Mouse (Mus musculus): Measurements from ENCODE around the gene Tbc1d10b. TPM values are rescaled to one million over a fixed set of nuclear protein-coding genes. Genes with fewer than 3 reads are reported as not detected.

Tbc1d10b gene
- total RNA-seq, 2 experiments from 2014 or later = 102 to 120 TPM

DNA sequence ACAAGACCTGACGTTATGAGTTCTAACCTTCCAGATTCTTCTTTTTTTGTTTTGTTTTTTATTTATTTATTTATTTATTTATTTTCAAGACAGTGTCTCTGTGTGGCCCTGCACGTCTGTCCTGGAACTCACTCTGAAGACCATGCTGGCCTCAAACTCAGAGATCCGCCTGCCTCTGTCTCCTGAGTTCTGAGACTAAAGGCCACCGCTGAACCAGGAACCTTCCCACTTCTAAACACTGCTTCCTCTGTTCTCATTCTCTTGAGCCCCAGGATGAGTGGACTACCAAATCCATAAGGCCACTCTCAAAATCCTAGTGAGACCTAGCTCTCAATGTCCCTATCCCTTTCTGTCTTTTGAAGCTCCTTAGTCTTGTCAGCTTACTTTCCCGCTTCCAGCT, 1.6 kb upstream of the Tbc1d10b start:
- peak overlapping the region; percentile 92 for H3K27ac ChIP-seq
- no peak overlapping the region; the same call in 1 of the 2 replicates for H3K4me3 ChIP-seq
- no peak for TF ChIP-seq CTCF (conservative IDR thresholded peaks at IDR 0.05)
- DNase-seq (ENCODE audit: low spot score in 2 of 2) = no peak

DNA sequence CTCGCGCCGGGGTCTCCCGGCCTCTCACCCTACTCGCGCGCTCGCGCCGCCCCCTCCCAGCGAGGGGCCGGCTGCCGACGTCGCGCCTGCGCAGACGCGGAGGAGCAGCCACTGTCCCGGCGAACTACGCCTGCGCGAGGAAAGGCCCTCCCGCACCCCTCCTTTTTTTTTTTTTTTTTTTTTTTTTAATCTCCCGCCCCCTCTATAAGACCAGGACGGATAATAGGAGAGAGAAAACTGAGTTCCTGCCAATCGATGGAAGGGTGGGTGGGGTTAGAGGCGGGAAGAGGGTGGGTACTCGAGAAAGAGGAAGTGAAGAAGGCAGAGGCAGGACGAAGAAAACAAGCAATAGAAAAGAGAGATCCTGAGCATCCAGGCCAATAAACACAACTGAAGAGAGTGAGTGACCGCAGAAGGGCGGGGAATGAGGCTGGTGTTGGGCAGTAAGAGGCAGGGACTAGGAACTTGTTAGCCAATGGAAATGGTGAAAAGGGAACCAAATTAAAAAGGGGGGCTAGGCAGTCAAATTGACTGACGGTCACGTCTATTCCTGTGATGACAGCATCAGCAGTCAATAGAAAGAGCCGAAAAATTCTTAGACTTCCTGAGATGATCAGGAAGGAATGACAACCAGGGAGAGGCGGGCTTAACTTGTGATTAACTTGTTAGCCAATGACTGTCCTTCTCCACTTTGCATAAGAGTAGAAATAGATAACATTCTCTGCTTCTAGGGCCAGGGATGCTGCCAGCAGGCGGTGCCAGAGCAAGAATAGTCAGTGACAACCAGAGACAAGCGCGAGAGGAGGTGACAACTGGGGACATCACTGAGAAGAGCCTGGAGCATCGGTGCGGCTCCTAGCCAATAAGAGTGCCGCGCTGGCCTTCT, 528 bp upstream of the Tbc1d10b start, which contains the start of gene Mylpf:
Gene Mylpf, plus strand, starts transcription at position 338 of the 886 bp plus-strand sequence.
- Histone ChIP-seq H3K4me3 (peak within 1 kb of the TSS; percentile 89), H3K27ac (peak within 1 kb of the TSS; percentile 92)
- DNase-seq (ENCODE audit: low spot score in 2 of 2) = peak; percentile 92 to 98
- peak; percentile 75 for TF ChIP-seq CTCF (conservative IDR thresholded peaks at IDR 0.05)

DNA sequence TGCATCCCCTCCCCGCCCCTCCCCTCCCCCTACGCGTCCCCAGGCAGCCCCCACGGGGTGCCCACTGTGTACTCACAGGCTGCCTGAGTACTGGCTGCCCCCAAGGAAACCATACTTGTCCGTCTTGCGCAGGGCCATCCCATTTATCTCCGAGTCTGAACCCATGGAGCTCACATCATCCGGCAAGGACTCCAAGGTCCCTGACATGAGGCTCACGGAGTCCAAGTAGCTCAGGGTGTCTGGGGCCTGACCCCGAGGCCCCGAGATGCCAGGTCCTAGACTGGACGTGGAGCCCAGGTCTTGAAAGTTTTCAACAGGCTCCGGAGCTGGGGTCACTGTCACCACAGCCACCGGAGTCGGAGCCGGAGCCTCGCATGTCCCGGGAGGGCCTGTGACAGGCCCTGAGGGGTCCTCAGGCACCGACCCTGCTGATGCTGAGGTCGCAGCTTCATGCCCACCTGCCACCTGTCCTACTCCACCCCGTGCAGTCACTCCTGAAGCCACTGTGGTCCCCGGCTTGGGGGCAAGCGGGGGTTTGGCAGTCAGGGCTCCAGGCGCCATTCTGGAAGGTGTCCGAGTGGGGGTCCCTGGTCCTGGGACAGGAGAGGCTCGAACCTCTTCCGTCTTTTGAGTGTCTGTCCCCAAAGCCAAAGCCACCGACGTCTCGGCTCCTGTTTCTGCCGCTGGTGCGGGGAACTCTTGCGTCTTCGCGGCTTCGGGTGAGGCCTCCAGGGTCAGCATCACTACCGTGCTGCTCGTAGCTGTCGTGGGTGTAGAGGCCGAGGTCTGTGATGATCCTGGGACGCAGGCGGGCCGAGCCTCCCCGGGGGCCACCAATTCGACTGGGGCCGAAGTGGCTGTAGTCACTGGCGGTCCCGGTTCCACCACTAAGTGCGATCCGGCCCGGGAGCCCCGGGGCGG, 634 bp downstream of the Tbc1d10b start:
- DNase-seq (ENCODE audit: low spot score in 2 of 2) = no peak
- Histone ChIP-seq H3K4me3 (peak overlapping the region; percentile 89), H3K27ac (peak overlapping the region; percentile 92)
- TF ChIP-seq CTCF (conservative IDR thresholded peaks at IDR 0.05) = no peak

DNA sequence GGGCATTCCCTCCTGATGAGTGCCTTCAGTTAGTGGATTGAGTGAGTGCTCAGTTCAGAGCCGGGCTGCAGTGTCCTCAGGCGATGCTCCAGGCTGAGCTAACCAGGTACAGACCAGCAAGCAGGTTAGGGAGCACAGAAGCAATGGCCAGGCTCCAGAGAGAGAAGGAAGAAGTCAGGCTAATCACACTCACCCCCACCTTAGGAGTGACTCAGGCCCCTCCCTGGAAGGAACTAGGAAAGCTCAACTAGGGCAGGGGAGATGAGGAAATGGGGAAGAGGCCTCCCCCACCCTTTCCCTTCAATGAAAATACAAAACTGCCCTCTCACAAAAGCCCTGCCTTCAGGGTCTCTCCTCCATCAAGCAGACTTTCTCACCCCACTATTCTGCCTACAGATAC, 1.7 kb downstream of the Tbc1d10b start:
- TF ChIP-seq CTCF (conservative IDR thresholded peaks at IDR 0.05) = no peak
- no peak for DNase-seq (ENCODE audit: low spot score in 2 of 2)
- Histone ChIP-seq H3K27ac (peak overlapping the region; percentile 92), H3K4me3 (peak overlapping the region; percentile 89)

DNA sequence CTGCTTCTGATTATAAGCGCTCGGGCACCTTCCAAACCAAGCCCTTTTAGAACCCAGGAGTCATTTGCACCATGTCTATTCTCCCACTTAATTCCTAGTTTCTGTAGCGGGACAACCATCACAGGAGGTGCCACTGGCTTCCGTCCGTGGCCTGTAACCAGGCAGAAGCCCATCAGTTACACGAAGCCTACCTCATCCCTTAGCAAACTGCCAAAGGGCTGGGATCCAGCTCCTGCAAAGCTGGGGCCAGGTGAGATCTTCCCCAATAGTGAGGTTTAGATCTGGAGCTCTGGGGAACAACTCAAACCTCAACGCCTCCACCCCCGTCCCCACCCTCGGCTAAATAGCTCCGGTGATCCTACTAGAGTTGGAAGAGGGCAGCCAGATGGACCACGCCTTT, 11.8 kb downstream of the Tbc1d10b start:
- TF ChIP-seq CTCF (conservative IDR thresholded peaks at IDR 0.05) = no peak
- no peak for DNase-seq (ENCODE audit: low spot score in 2 of 2)
- Histone ChIP-seq H3K27ac (peak overlapping the region; percentile 70), H3K4me3 (peak overlapping the region; percentile 74)

DNA sequence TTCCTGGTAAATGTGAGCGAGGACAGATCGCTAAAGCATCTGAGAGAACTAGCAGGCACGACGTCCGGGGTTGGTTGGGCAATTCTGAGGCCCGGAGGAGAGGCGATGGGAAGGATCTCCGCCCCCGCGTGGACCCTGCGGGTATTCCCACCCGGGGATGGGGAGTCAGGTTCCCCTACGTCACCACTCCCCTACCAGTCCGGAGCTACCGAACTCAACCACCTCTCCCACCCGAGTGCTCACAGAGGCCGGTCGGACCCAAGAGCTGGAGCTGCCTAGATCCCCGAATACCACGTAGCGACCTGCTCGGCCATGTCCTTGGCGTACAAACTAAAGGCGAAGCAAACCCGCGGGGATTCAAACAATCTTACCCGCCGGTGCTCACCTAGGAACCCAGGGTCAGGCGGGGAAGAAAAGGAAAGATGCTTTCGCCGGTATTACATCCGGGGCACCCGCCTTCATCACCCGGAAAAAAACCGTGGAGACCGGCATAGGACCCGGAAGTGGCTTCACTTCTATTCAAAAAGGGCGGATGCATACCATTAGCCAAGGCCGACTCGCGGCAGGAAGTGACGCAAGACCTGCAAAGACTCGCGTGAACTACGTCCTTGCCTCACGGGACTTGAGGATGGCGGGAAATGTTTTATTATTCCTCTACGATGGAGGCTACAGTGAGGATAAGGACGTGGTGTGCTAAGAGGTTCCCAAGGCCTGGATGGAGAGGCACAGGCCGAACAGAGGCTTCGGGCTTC, 12.5 kb downstream of the Tbc1d10b start, which contains the start of gene Cd2bp2:
Gene Cd2bp2, minus strand, starts transcription at position 507 of the 752 bp plus-strand sequence.
- DNase-seq (ENCODE audit: low spot score in 2 of 2) = peak; percentile 97 to 98
- H3K4me3 ChIP-seq = peak within 1 kb of the TSS; percentile 74
- TF ChIP-seq CTCF (conservative IDR thresholded peaks at IDR 0.05) = peak; percentile 49
- H3K27ac ChIP-seq = peak within 1 kb of the TSS; percentile 91

DNA sequence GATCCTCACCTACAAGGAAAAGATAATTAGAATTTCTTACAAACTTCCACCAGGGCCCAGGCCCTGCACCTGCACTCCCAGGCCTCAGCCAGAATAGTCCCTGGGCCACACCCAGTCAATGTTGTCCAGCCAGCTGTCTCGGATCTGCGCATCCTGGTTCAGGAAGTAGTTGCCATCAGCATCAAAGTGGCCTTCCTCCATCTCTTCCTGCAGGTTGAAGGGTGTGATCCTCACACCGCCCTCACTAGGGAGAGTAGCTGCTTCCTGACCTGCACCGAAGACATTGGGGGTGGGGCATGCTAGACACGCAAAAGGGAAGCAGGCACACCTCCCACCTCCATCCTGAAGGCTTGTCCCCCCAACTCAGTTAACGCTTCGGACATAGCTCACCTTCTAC, 13.6 kb downstream of the Tbc1d10b start:
- no peak for DNase-seq (ENCODE audit: low spot score in 2 of 2)
- peak overlapping the region; percentile 74 for H3K4me3 ChIP-seq
- TF ChIP-seq CTCF (conservative IDR thresholded peaks at IDR 0.05) = no peak
- peak overlapping the region; percentile 91; the same call in 1 of the 2 replicates for H3K27ac ChIP-seq

DNA sequence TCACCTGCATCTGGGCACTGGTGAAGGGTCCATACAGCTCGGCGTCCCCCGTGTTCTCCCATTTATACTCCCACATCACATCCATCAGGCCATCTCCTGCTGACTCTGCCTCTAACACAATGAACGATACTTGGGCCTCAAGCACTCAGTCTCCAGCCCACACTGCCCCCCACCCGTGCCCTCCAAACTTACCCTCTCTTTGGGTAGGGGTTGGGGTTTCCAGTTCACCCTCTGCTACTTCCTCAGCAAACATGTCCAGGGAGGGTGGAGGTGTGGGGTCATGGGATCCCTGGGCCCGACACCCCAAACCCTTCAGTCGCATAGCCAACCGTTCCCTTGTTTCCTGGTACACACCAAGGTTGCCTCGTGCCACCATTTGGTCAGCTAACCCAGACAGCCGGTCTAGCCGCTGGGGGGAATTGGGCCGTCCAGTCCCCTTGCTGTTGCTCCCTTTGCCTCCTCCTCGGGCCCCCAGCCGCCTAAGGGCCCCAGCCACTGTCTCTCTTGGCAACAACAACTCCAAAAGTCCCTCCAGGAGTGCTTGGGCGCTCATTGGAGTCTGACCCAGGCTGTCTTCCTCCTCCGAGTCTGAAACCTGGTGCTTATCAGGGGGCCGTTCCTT, 14.1 kb downstream of the Tbc1d10b start:
- TF ChIP-seq CTCF (conservative IDR thresholded peaks at IDR 0.05) = no peak
- no peak overlapping the region for H3K27ac ChIP-seq
- no peak for DNase-seq (ENCODE audit: low spot score in 2 of 2)
- H3K4me3 ChIP-seq = peak overlapping the region; percentile 74; the same call in 1 of the 2 replicates

DNA sequence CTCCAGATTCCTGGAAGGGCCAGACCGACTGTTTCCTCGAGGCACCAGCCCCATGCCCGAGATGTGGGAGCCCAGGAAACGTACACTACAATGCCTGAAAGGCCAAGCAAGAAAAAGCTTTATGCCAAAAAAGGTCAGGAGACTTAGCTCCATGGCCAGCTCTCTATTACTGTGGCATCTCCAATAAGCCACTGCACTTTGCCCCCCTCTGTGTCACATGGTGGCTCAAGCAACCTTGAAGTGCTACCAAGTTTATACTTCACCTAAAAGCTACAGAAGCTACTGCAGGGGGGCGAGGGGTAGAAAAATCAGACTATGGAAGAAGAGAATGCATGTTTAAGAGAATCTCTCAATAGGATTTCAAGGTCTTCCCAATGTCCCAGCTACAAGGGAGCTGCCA, 15.3 kb downstream of the Tbc1d10b start:
- H3K27ac ChIP-seq = no peak overlapping the region
- no peak for TF ChIP-seq CTCF (conservative IDR thresholded peaks at IDR 0.05)
- H3K4me3 ChIP-seq = no peak overlapping the region
- no peak for DNase-seq (ENCODE audit: low spot score in 2 of 2)

DNA sequence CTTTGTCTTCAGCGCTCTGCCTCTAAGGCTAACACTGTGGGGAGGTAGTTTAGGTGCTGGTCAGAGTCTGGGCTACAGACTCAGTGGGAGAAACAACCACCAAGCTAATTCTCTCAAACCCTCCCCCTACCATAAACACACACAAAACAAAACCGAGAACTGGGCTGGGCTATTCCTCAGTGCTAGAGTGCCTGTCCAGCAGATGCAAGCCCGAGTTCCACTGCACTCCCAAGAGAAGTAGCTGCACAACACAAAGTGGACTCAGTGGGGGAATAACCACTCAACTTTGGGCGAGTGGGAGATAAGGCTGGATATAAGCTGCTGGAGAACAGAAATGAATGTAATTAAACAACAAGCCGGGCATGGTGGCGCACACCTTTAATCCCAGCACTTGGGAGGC, 17.6 kb downstream of the Tbc1d10b start:
- Histone ChIP-seq H3K4me3 (no peak overlapping the region), H3K27ac (no peak overlapping the region)
- no peak for TF ChIP-seq CTCF (conservative IDR thresholded peaks at IDR 0.05)
- DNase-seq (ENCODE audit: low spot score in 2 of 2) = no peak

DNA sequence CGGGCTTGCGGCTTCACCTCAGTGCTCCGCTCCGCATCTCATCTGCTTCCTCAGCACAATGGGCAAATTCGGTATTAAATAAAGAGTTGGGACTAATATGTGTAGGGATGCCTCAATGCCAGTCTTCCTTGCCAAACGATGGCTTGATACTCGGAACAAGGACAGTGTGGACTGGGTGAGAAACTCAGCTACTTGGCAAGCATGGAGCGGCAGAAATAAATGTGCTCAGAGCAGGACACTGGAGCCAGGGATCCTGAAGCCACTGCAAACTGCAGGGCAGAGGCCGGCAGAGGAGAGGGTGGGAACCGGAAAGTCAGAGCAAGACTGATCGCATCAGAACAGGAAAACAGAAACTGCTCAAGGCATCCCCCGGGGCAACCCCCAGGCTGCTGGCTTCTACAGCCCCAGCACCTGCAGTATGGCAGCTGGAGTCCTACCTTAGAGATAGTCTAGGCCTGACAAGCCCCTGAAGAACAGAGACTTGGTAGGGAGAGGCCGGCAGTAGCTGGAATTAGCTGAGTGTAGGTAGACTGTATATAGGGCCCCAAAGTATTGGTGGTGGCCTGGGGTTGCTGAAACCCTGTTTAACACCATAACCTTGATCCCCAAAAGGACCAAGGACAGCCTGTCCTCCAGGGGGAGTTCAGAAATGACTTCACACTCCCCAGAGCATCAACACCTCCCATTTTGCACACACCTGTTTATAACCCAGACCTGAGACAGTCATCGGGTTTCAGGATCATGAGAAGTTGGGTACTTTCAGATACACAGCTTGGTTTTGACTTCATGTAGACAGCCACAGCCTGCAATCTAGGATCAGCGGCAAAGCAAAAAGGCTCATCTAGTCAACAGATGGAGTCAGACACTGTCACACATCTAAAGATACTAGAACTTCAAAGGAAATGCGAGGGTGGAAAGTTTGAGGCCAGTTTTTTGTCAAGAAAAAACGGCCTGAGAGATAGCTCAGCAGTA, 19.7 kb downstream of the Tbc1d10b start:
- Histone ChIP-seq H3K4me3 (no peak overlapping the region), H3K27ac (no peak overlapping the region)
- TF ChIP-seq CTCF (conservative IDR thresholded peaks at IDR 0.05) = no peak
- DNase-seq (ENCODE audit: low spot score in 2 of 2) = no peak
